Mouse (Mus musculus): Measurements from ENCODE around the gene Dleu7. TPM values are rescaled to one million over a fixed set of nuclear protein-coding genes. Genes with fewer than 3 reads are reported as not detected.

Dleu7 gene
- total and polyA plus RNA-seq, 2 experiments from 2014 or later: 0.16 to 0.65 TPM

- no peak for TF ChIP-seq CTCF (IDR thresholded peaks at IDR 0.05; ENCODE audit: low read depth)
- peak; percentile 76 for TF ChIP-seq EP300 (IDR thresholded peaks at IDR 0.05; ENCODE audit: low read depth)
Observed at GRCm38 (mm10) chr14:62331866-62332619, 39.2 kb upstream of the Dleu7 start.

GRCm38 (mm10) chr14:62331457-62331856, 38.6 kb upstream of the Dleu7 start:
- 16% methylated on average over 6 of the region's 6 CpGs for WGBS
- no peak for ATAC-seq (ENCODE audit: insufficient read depth, low read depth)
- no peaks in the 10 kb centered on the region for H3K27me3 ChIP-seq (ENCODE audit: control insufficient read depth, insufficient read depth, low read length)

More at GRCm38 (mm10) chr14:62331866-62332619, 39.2 kb upstream of the Dleu7 start:
- H3K9ac ChIP-seq (replicated peaks; ENCODE audit: low read depth, low read length): peak overlapping the region; percentile 75
- H3K4me3 ChIP-seq (ENCODE audit: low read depth, low read length): peak overlapping the region; percentile 85
- no peaks in the 10 kb centered on the region for H3K36me3 ChIP-seq (replicated peaks; ENCODE audit: control insufficient read depth, insufficient read depth, low read length)
- peak overlapping the region; percentile 75 for H3K27ac ChIP-seq (ENCODE audit: low read depth)
- no peaks in the 10 kb centered on the region for H3K27me3 ChIP-seq (ENCODE audit: control insufficient read depth, insufficient read depth, low read length)
- WGBS: under 1% methylated on average over 62 of the region's 62 CpGs
- H3K4me2 ChIP-seq (ENCODE audit: low read depth, low read length): peak overlapping the region; percentile 75
- ATAC-seq (ENCODE audit: insufficient read depth, low read depth): peak; percentile 90
- H3K4me1 ChIP-seq (ENCODE audit: control insufficient read depth, insufficient read depth): peaks cover 14% of the 10 kb centered on the region; the same call in 1 of the 2 replicates
- DNase-seq (ENCODE audit: low spot score): peak; percentile 78
- H3K9me3 ChIP-seq (replicated peaks; ENCODE audit: control insufficient read depth, low read length): no peaks in the 10 kb centered on the region

GRCm38 (mm10) chr14:62329631-62330030, 36.8 kb upstream of the Dleu7 start:
- no peaks in the 10 kb centered on the region for H3K36me3 ChIP-seq (replicated peaks; ENCODE audit: control insufficient read depth, insufficient read depth, low read length)
- no peak overlapping the region for H3K27ac ChIP-seq (ENCODE audit: low read depth)
- TF ChIP-seq CTCF (IDR thresholded peaks at IDR 0.05; ENCODE audit: low read depth): no peak
- TF ChIP-seq EP300 (IDR thresholded peaks at IDR 0.05; ENCODE audit: low read depth): no peak
- no peak overlapping the region for H3K9ac ChIP-seq (replicated peaks; ENCODE audit: low read depth, low read length)
- H3K4me1 ChIP-seq (ENCODE audit: control insufficient read depth, insufficient read depth): peaks cover 21% of the 10 kb centered on the region; the same call in 1 of the 2 replicates
- no peaks in the 10 kb centered on the region for H3K27me3 ChIP-seq (ENCODE audit: control insufficient read depth, insufficient read depth, low read length)
- H3K4me3 ChIP-seq (ENCODE audit: low read depth, low read length): no peak overlapping the region
- no peak overlapping the region for H3K4me2 ChIP-seq (ENCODE audit: low read depth, low read length)
- H3K9me3 ChIP-seq (replicated peaks; ENCODE audit: control insufficient read depth, low read length): no peaks in the 10 kb centered on the region
- no peak for ATAC-seq (ENCODE audit: insufficient read depth, low read depth)
- 75% methylated on average over 3 of the region's 3 CpGs for WGBS
- DNase-seq (ENCODE audit: low spot score): no peak

More at GRCm38 (mm10) chr14:62331457-62331856, 38.6 kb upstream of the Dleu7 start:
- TF ChIP-seq CTCF (IDR thresholded peaks at IDR 0.05; ENCODE audit: low read depth) (no peak), EP300 (IDR thresholded peaks at IDR 0.05; ENCODE audit: low read depth) (no peak)
- Histone ChIP-seq H3K36me3 (replicated peaks; ENCODE audit: control insufficient read depth, insufficient read depth, low read length) (no peaks in the 10 kb centered on the region), H3K27ac (ENCODE audit: low read depth) (peak overlapping the region; percentile 75; the same call in 1 of the 2 replicates), H3K4me1 (ENCODE audit: control insufficient read depth, insufficient read depth) (peaks cover 15% of the 10 kb centered on the region; the same call in 1 of the 2 replicates), H3K4me2 (ENCODE audit: low read depth, low read length) (peak overlapping the region; percentile 75), H3K9me3 (replicated peaks; ENCODE audit: control insufficient read depth, low read length) (no peaks in the 10 kb centered on the region), H3K9ac (replicated peaks; ENCODE audit: low read depth, low read length) (peak overlapping the region; percentile 75; the same call in 1 of the 2 replicates), H3K4me3 (ENCODE audit: low read depth, low read length) (peak overlapping the region; percentile 85)
- DNase-seq (ENCODE audit: low spot score): no peak

GRCm38 (mm10) chr14:62328606-62329005, 35.8 kb upstream of the Dleu7 start:
- WGBS: 39% methylated on average over 6 of the region's 6 CpGs
- TF ChIP-seq EP300 (IDR thresholded peaks at IDR 0.05; ENCODE audit: low read depth): no peak
- no peak for TF ChIP-seq CTCF (IDR thresholded peaks at IDR 0.05; ENCODE audit: low read depth)
- H3K4me1 ChIP-seq (ENCODE audit: control insufficient read depth, insufficient read depth): peaks cover 21% of the 10 kb centered on the region; the same call in 1 of the 2 replicates
- DNase-seq (ENCODE audit: low spot score) (no peak), ATAC-seq (ENCODE audit: insufficient read depth, low read depth) (no peak)
- H3K9ac ChIP-seq (replicated peaks; ENCODE audit: low read depth, low read length): no peak overlapping the region
- no peak overlapping the region for H3K27ac ChIP-seq (ENCODE audit: low read depth)
- H3K4me2 ChIP-seq (ENCODE audit: low read depth, low read length): no peak overlapping the region
- H3K36me3 ChIP-seq (replicated peaks; ENCODE audit: control insufficient read depth, insufficient read depth, low read length): no peaks in the 10 kb centered on the region
- no peaks in the 10 kb centered on the region for H3K27me3 ChIP-seq (ENCODE audit: control insufficient read depth, insufficient read depth, low read length)
- no peak overlapping the region for H3K4me3 ChIP-seq (ENCODE audit: low read depth, low read length)
- no peaks in the 10 kb centered on the region for H3K9me3 ChIP-seq (replicated peaks; ENCODE audit: control insufficient read depth, low read length)

- Histone ChIP-seq H3K4me3 (ENCODE audit: low read depth, low read length) (no peak overlapping the region), H3K27me3 (ENCODE audit: control insufficient read depth, insufficient read depth, low read length) (no peaks in the 10 kb centered on the region), H3K4me1 (ENCODE audit: control insufficient read depth, insufficient read depth) (peaks cover 13% of the 10 kb centered on the region; the same call in 1 of the 2 replicates), H3K27ac (ENCODE audit: low read depth) (no peak overlapping the region), H3K36me3 (replicated peaks; ENCODE audit: control insufficient read depth, insufficient read depth, low read length) (no peaks in the 10 kb centered on the region), H3K4me2 (ENCODE audit: low read depth, low read length) (no peak overlapping the region), H3K9ac (replicated peaks; ENCODE audit: low read depth, low read length) (no peak overlapping the region), H3K9me3 (replicated peaks; ENCODE audit: control insufficient read depth, low read length) (no peaks in the 10 kb centered on the region)
- WGBS: 34% methylated on average over 2 of the region's 2 CpGs
- TF ChIP-seq CTCF (IDR thresholded peaks at IDR 0.05; ENCODE audit: low read depth) (no peak), EP300 (IDR thresholded peaks at IDR 0.05; ENCODE audit: low read depth) (no peak)
- DNase-seq (ENCODE audit: low spot score): no peak
- no peak for ATAC-seq (ENCODE audit: insufficient read depth, low read depth)
Observed at GRCm38 (mm10) chr14:62327171-62327570, 34.3 kb upstream of the Dleu7 start.
